Mouse (Mus musculus) kidney, adult 2 months (tissue): ENCODE measurements around the gene Vash1. TPM values are rescaled to one million over a fixed set of nuclear protein-coding genes. Genes with fewer than 3 reads are reported as not detected.

ENCODE experiments used
- DNase-seq: peaks from one replicate; pipeline ENCODE4 v3.0.0; 2021
- H3K27ac ChIP-seq: fragments of 200-500 bp; 2 replicates; pipeline ENCODE4 v1.5.1; 2012; ENCODE audit warnings: low read depth, low read length, control low read depth, inconsistent platforms; ENCODE audit not compliant: insufficient read depth
- H3K27me3 ChIP-seq: fragments of 200-500 bp; replicated peaks from 2 replicates; pipeline ENCODE4 v1.6.1; 2012; ENCODE audit warnings: mild to moderate bottlenecking, moderate library complexity, low read length, inconsistent platforms; ENCODE audit not compliant: control insufficient read depth, insufficient read depth
- H3K36me3 ChIP-seq: fragments of 200-500 bp; 2 replicates; pipeline ENCODE4 v1.6.1; 2012; ENCODE audit warnings: mild to moderate bottlenecking, moderate library complexity, low read length, inconsistent platforms; ENCODE audit not compliant: control insufficient read depth, insufficient read depth
- H3K4me1 ChIP-seq: fragments of 200-500 bp; 2 replicates; pipeline ENCODE4 v1.6.1; 2011; ENCODE audit warnings: low read length; ENCODE audit not compliant: control insufficient read depth, insufficient read depth
- H3K4me3 ChIP-seq: fragments of 200-500 bp; 2 replicates; pipeline ENCODE4 v1.5.1; 2011; ENCODE audit warnings: mild to moderate bottlenecking, low read depth, low read length, control low read depth; ENCODE audit not compliant: insufficient read depth
- CTCF ChIP-seq: fragments of 200-500 bp; conservative IDR thresholded peaks from 2 replicates; pipeline ENCODE4 v1.5.1; 2011; ENCODE audit warnings: low read depth, mild to moderate bottlenecking, control low read depth, low read length, moderate library complexity, mixed read lengths; ENCODE audit not compliant: insufficient read depth, insufficient read length
- POLR2A ChIP-seq: fragments of 200-500 bp; IDR thresholded peaks from one replicate; pipeline ENCODE4 v1.6.1; 2011; ENCODE audit warnings: low read depth, low read length, control low read depth
- WGBS: fragments of 180-500 bp; shearing (Covaris S2); methylation state at CpG from one replicate; pipeline ENCODE4 v1.1.7; 2018; 5-methylcytosine and 5-hydroxymethylcytosine counted together
- polyA plus RNA-seq: library from polyadenylated mRNA; depleted of rRNA; stranded (reverse); fragments of >200 nt; gene quantifications from 2 replicates; pipeline ENCODE4 v1.2.3, GENCODE M21; 2012

The Vash1 gene
- polyA plus RNA-seq, 1 experiment: 1.6 TPM

- H3K27ac ChIP-seq: no peak overlapping the region
- TF ChIP-seq POLR2A: no peak
- no peak for TF ChIP-seq CTCF
- no peak overlapping the region for H3K4me3 ChIP-seq
- no peaks in the 10 kb centered on the region for H3K36me3 ChIP-seq
- 96% methylated on average over 2 of the region's 2 CpGs for WGBS
- no peaks in the 10 kb centered on the region for H3K4me1 ChIP-seq
- no peaks in the 10 kb centered on the region for H3K27me3 ChIP-seq
- no peak for DNase-seq
These were observed 10.1 kb upstream of the Vash1 start for GRCm38 (mm10) chr12:86668404-86668803.

- H3K36me3 ChIP-seq: no peaks in the 10 kb centered on the region
- no peak for TF ChIP-seq POLR2A
- no peak for TF ChIP-seq CTCF
- H3K4me1 ChIP-seq: no peaks in the 10 kb centered on the region
- WGBS: 74% methylated on average over 4 of the region's 4 CpGs
- no peak overlapping the region for H3K4me3 ChIP-seq
- no peak for DNase-seq
- H3K27me3 ChIP-seq: no peaks in the 10 kb centered on the region
- H3K27ac ChIP-seq: no peak overlapping the region
These were observed 6.4 kb upstream of the Vash1 start for GRCm38 (mm10) chr12:86672105-86672504.

DNA sequence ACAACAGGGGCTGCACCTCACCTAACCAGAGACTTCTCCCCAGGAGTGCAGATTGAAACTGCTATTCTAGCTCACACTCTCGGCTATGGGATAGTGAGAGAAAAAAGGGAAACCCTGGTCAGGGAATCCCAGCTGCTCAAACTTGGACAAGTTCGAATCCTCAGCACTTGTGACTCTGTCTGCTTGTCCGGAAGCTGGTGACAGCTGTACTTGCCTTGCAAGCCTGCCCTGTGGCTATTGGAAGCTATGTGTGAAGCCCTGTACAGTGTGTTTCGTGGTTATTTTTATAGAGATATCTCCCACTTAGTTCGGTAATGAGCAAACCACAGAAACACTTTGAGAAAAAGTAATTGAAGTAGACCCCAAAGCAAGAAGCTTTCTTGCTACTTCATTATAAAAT, 6.0 kb upstream of the Vash1 start:
- no peak for TF ChIP-seq CTCF
- TF ChIP-seq POLR2A: no peak
- WGBS: 77% methylated on average over 5 of the region's 5 CpGs
- no peak for DNase-seq
- H3K36me3 ChIP-seq: no peaks in the 10 kb centered on the region
- no peaks in the 10 kb centered on the region for H3K4me1 ChIP-seq
- no peak overlapping the region for H3K27ac ChIP-seq
- H3K27me3 ChIP-seq: no peaks in the 10 kb centered on the region
- no peak overlapping the region for H3K4me3 ChIP-seq

- TF ChIP-seq POLR2A (no peak), CTCF (no peak)
- WGBS: 5% methylated on average over 9 of the region's 9 CpGs
- no peaks in the 10 kb centered on the region for H3K27me3 ChIP-seq
- no peaks in the 10 kb centered on the region; the same call in 1 of the 2 replicates for H3K4me1 ChIP-seq
- no peak overlapping the region for H3K27ac ChIP-seq
- DNase-seq: no peak
- peak overlapping the region; percentile 86 for H3K4me3 ChIP-seq
- H3K36me3 ChIP-seq: no peaks in the 10 kb centered on the region
These were observed 1.0 kb downstream of the Vash1 start for GRCm38 (mm10) chr12:86679546-86679930.

DNA sequence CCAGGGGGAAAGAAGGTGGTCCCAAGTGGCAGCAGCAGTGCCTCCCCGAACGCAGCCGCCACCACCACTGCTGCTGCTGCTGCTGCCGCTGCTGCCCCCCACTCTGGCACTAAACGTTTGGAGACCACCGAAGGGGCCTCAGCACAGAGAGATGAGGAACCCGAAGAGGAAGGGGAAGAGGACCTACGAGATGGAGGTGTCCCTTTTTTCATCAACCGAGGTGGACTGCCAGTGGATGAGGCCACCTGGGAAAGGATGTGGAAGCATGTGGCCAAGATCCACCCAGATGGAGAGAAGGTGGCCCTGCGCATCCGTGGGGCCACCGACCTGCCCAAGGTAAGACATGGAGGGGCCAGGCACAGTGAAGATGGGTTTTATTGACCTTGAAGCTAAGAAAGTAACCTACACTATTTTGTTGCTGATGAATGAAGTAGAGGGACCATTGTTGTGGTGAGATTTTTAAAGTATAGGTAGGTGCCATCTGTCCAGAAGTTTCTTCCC, 1.5 kb downstream of the Vash1 start:
- H3K27ac ChIP-seq: no peak overlapping the region
- 32% methylated on average over 12 of the region's 12 CpGs for WGBS
- no peaks in the 10 kb centered on the region for H3K36me3 ChIP-seq
- TF ChIP-seq POLR2A (no peak), CTCF (no peak)
- no peak for DNase-seq
- no peaks in the 10 kb centered on the region; the same call in 1 of the 2 replicates for H3K4me1 ChIP-seq
- H3K27me3 ChIP-seq: no peaks in the 10 kb centered on the region
- H3K4me3 ChIP-seq: peak overlapping the region; percentile 1; the same call in 1 of the 2 replicates

DNA sequence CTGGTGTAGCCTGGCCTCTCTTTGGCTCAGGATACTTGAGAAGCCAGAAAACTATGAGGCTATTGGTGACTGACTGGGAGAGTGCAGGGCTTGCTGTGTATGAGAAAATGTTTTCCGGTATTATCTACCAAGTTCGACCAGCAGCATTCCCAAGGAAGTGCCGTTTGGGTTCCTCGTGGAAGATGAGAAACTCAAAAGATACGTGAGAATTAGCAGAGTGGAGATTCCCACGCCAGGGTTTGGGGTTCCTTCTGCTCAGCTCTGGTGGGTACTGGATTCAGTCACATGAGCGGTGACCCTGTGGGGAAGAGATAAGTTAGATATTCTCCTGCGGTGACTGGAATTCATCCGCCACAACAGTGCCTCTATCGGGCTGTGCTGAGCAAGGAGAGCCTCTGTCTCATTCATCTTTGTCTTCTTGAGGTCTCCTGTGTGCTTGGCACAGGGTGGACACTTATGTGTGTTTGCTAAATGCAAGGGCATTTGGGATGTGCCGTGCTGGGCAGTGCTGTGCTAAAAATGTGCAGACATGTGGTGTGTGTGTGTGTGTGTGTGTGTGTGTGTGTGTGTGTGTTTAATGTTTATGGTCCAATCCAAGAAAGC, 2.2 kb downstream of the Vash1 start:
- no peaks in the 10 kb centered on the region for H3K27me3 ChIP-seq
- H3K4me3 ChIP-seq: no peak overlapping the region
- DNase-seq: no peak
- H3K36me3 ChIP-seq: no peaks in the 10 kb centered on the region
- TF ChIP-seq POLR2A: no peak
- no peak for TF ChIP-seq CTCF
- WGBS: 51% methylated on average over 11 of the region's 11 CpGs
- H3K27ac ChIP-seq: no peak overlapping the region
- no peaks in the 10 kb centered on the region; the same call in 1 of the 2 replicates for H3K4me1 ChIP-seq

DNA sequence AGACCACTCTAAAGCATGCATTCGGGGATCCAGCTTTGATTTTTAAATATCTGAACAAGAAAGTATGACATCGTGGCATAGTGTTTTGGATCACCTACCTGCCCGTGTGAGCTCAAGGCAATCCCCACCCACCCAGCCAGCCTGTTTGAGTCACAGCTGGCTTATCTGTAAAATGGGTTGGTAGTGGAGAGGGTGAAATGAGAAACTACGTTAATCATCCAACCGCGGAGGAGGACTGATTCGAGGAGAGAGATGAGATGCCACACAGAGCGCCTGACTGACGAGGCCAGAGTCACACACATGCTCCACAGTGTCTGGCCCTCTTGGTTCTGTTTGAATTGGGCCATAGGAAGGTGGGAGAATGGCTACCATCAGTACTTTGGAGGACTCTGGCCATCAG, 3.1 kb downstream of the Vash1 start:
- no peak for TF ChIP-seq POLR2A
- TF ChIP-seq CTCF: no peak

More for the DNA sequence above, 3.1 kb downstream of the Vash1 start:
- WGBS: 86% methylated on average over 9 of the region's 9 CpGs
- no peak for DNase-seq
- Histone ChIP-seq H3K4me1 (no peaks in the 10 kb centered on the region; the same call in 1 of the 2 replicates), H3K4me3 (no peak overlapping the region), H3K27ac (no peak overlapping the region), H3K36me3 (no peaks in the 10 kb centered on the region), H3K27me3 (no peaks in the 10 kb centered on the region)
